Mouse (Mus musculus): ENCODE data around the gene Nprl2.

Gene Nprl2

GRCm38 (mm10) chr9:107541474-107542351 is at the start of gene Nprl2, which contains the start of gene Cyb561d2:
TSS of gene Nprl2 (plus strand) at chr9:107542226.
TSS of gene Cyb561d2 (minus strand) at chr9:107542193.
- peak; percentile 86 for DNase-seq (ENCODE audit: low spot score)

DNA sequence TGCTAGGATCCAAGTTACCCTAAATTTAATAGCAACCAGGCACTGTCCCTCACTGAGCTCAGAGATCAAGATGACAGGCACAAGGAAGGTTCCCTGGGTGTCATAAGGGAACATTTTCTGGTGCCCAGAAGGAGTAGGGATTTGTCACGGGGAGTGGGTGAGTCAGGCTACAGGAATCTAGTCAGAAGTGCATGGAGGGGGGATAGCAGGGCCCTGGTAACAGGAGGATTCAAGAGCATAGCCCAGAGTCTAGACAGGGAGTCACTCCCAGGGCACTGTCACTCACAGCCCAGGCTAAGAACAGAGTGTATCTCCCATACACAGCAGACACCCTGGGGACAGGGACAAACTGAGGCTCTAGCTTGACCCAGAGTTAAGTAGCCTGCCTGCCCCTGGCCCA is 48.5 kb upstream of the Nprl2 start:
- DNase-seq (ENCODE audit: low spot score), result no peak

DNA sequence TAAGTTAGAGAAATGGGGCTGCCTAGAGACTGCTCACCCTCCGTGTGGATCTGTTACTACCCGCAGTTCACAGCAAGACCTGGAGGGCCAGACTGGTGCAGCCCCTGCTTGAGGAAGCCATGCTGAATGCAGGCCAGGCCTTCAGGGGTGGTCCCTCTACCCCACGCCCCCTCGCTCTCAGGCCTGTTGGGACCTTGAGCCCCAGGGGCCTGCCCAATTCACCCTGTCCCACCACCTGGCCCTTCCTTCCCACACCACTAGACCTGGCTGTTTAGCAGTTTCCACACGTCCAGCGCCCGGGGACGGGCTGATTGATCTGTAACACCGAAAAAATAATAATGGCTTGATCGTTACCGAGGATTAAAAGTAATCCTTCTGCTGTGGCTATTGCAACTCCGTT is 47.8 kb upstream of the Nprl2 start:
- DNase-seq (ENCODE audit: low spot score), result no peak

- no peak for DNase-seq (ENCODE audit: low spot score)
Observed at GRCm38 (mm10) chr9:107496359-107496758, 45.7 kb upstream of the Nprl2 start.

DNA sequence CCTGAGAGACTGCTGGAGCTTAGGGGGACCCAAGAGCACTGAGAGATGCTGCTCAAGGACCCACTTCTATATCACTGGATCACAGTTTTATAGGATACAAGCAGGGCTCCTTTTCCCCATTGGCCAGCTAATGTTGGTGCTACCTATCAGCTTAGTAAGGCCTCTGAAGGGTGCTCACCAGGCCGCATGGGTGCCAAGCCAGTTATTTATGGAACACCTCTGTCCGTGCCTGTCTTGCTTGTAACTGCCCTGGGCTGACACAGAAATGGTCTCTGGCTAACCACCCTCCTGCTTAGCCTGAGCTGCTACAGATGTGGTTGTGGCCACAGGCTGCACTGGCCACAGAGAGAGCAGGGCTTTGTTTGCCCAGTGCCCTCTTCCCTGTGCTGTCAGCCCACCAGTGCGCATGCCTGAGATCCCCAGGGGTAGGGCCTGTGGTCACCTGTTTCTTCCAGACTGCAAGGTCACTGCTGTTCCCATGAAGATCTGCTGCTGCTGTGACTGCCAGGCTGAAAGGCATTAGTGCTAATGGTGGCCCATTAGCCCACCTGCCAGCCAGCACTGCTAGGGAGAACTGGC is 41.2 kb upstream of the Nprl2 start:
- DNase-seq (ENCODE audit: low spot score), result no peak

- no peak for DNase-seq (ENCODE audit: low spot score)
Observed at GRCm38 (mm10) chr9:107502131-107502846, 39.7 kb upstream of the Nprl2 start.

GRCm38 (mm10) chr9:107504662-107505537 is 37.1 kb upstream of the Nprl2 start:
- no peak for DNase-seq (ENCODE audit: low spot score)

DNA sequence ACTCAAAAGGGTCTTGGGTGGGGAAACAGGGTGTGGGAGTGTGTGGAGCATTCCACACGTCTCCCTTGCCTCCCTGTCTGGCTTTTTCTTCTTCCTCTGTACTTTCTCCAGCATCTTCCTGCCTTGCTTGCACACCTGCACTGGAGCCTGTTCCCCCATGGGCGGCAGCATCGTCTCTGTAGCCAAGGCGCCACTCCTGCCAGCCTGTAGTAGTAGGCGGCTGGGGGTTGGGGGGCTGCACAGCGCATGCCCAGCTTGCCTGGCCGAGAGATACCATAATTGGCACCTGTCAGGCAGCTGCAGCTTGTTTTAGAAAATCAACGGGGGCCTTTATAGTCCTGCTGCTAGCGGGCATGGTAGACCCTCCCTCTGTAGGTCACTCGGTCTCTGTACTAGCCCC is 33.8 kb upstream of the Nprl2 start:
- DNase-seq (ENCODE audit: low spot score), result no peak

GRCm38 (mm10) chr9:107510384-107511100 is 31.5 kb upstream of the Nprl2 start:
- no peak for DNase-seq (ENCODE audit: low spot score)

- no peak for DNase-seq (ENCODE audit: low spot score)
Observed at GRCm38 (mm10) chr9:107511436-107511835, 30.6 kb upstream of the Nprl2 start.

GRCm38 (mm10) chr9:107512326-107512725 is 29.7 kb upstream of the Nprl2 start:
- DNase-seq (ENCODE audit: low spot score), result no peak

DNA sequence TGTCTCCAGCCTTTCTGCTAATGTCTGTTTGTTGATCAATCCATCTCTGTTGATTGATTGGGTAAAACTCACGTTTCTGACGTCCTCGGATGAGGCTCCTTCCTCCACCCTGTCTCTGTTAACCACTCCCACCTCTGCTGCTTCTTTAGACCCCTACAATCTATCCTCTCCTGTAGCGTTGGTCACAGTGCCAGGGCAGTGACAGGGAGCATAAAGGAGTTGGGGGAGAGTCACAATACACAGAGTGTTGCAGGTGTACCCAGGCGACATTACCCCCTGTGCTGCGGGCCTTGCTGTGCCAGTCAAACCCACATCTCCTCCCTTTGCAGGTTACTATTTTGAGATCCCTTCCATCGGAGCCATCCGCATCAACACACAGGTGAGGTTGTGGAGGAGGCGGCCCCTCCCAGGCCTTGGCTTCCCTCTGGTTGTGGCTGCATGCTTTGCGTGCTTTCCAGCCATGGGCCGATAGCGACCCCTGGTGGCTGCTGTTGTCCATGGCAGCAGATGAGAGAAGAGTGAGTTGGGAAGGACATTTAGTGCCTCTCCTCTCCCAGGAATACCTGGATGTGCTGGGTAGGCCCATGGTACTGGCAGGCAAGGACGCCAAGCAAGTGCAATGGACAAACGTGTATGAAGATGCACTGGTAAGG is 27.6 kb upstream of the Nprl2 start:
- peak; percentile 73 for DNase-seq (ENCODE audit: low spot score)

GRCm38 (mm10) chr9:107520331-107520730 is 21.7 kb upstream of the Nprl2 start:
- no peak for DNase-seq (ENCODE audit: low spot score)

GRCm38 (mm10) chr9:107521190-107521589 is 20.8 kb upstream of the Nprl2 start:
- no peak for DNase-seq (ENCODE audit: low spot score)

GRCm38 (mm10) chr9:107521711-107522399 is 20.2 kb upstream of the Nprl2 start:
- DNase-seq (ENCODE audit: low spot score), result no peak

GRCm38 (mm10) chr9:107522400-107522711 is 19.7 kb upstream of the Nprl2 start:
- no peak for DNase-seq (ENCODE audit: low spot score)

DNA sequence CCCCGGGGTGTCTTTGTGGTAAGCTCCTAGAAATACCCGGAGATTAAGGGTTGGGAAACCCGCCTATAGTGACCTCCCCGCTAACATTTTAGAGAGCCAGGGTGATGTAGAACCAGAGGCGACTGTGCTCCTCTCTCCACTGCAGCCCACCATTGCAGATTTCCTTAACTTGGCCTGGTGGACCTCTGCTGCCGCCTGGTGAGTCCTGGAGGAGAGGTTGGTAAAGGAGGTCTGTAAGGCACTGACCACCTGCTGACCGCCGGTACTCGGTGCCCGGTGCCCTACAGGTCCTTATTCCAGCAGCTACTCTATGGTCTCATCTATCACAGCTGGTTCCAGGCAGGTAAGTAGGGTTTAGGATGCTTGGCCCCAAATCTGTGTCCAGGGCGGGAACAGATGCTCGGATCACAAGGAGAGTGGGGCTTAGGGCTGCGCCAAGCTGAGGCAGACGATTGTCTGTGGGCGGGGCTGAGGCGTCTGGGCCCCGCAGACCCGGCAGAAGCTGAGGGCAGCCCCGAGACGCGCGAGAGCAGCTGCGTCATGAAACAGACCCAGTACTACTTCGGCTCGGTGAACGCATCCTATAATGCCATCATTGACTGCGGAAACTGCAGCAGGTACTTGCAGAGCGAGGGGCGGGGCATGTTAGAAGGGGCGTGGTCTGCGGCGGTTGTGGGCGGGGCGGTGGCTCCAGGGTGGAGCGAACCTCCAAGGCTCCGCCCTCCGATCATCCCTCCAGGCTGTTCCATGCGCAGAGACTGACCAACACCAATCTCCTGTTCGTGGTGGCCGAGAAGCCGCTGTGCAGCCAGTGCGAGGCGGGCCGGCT is 15.6 kb upstream of the Nprl2 start:
- DNase-seq (ENCODE audit: low spot score), result peak; percentile 56

GRCm38 (mm10) chr9:107533791-107534407 is 8.1 kb upstream of the Nprl2 start, which contains the start of gene Tmem115:
TSS of gene Tmem115 (plus strand) at chr9:107533945.
- DNase-seq (ENCODE audit: low spot score), result peak; percentile 75
